Mouse (Mus musculus): ENCODE results near the gene Pgam1. TPM values are rescaled to one million over a fixed set of nuclear protein-coding genes. Genes with fewer than 3 reads are reported as not detected.

Pgam1 gene
- polyA plus RNA-seq, 1 experiment: 736 TPM

DNA sequence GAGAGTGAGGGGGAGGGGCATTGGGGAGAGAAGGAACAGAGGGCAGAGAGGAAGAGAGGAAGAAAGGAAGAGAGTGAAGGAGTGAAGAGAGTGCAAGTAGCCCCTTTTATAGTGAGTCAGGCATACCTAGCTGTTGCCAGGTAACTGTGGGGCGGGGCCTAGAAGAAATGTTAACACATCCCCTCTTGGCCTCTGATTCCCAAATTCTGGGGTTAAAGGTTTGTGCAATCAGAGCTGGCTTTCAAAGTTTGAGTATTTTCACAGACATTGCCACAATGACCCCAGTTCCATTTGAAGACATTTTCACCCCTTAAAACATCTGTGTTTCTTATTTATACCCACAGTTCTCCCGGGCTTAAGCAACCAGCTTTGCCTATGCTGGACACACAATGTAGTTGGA, 6.5 kb upstream of the Pgam1 start:
- no peak overlapping the region for H3K4me3 ChIP-seq (ENCODE audit: insufficient read depth, poor library complexity, severe bottlenecking)
- TF ChIP-seq CTCF (IDR thresholded peaks at IDR 0.05; ENCODE audit: control insufficient read depth, insufficient read depth, insufficient read length): no peak
- no peak for TF ChIP-seq USF1 (IDR thresholded peaks at IDR 0.05; ENCODE audit: low read depth)
- no peak for TF ChIP-seq MYOG (IDR thresholded peaks at IDR 0.05; ENCODE audit: control insufficient read depth, extremely low read depth, insufficient read length)
- TF ChIP-seq CEBPB (IDR thresholded peaks at IDR 0.05; ENCODE audit: low read depth): no peak
- TF ChIP-seq MYOD1 (IDR thresholded peaks at IDR 0.05; ENCODE audit: control insufficient read depth, insufficient read length, low read depth): no peak
- no peak for TF ChIP-seq FOSL1 (IDR thresholded peaks at IDR 0.05; ENCODE audit: insufficient read depth, low read length, poor library complexity, severe bottlenecking)
- no peak for TF ChIP-seq MAX (IDR thresholded peaks at IDR 0.05)
- H3K79me3 ChIP-seq (ENCODE audit: low read depth): no peaks in the 10 kb centered on the region
- H3K36me3 ChIP-seq (ENCODE audit: control insufficient read depth, insufficient read depth): no peaks in the 10 kb centered on the region
- H3ac ChIP-seq (ENCODE audit: control insufficient read depth, insufficient read length, low read depth): no peak overlapping the region
- no peaks in the 10 kb centered on the region for H3K27me3 ChIP-seq (ENCODE audit: control insufficient read depth, insufficient read depth, insufficient read length)
- H3K79me2 ChIP-seq (ENCODE audit: control insufficient read depth, insufficient read depth): no peaks in the 10 kb centered on the region

DNA sequence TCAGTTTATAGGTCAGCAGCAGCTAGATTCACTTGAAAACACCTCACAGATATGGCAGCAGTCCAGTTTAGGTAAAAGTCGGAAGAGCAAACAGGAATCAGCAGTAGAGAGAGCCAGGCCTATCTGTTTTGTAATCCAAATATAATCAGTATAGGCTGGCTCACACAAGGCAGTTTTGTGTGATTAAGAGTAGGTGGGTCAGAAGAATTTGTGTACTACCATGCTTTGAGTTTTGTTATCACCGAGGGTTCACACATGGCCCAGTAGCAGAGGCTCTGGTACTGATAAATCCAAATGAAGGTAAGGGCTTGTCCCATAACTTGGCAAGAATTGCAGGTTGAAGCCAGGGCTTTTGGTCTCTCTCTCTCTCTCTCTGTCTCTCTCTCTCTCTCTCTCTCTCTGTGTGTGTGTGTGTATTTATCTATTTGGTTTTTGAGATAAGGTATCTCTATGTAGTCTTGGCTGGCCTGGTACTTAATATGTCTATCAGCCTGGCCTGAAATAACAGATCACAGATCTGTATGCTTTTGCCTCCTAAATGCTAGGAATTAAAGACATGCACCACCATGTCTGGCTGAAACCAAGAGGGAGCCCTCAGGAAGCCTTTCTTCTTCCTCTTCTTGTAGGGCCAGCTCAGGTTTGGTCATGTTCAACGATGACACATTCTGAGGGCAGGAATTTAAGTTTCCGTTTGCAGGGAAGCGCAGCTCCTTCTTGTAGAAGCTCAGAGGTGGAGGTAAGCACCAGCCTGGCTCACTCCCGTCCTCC, 5.2 kb upstream of the Pgam1 start:
- TF ChIP-seq CTCF (IDR thresholded peaks at IDR 0.05; ENCODE audit: control insufficient read depth, insufficient read depth, insufficient read length): no peak
- H3K36me3 ChIP-seq (ENCODE audit: control insufficient read depth, insufficient read depth): no peaks in the 10 kb centered on the region
- H3K4me3 ChIP-seq (ENCODE audit: insufficient read depth, poor library complexity, severe bottlenecking): no peak overlapping the region
- H3ac ChIP-seq (ENCODE audit: control insufficient read depth, insufficient read length, low read depth): no peak overlapping the region
- H3K79me2 ChIP-seq (ENCODE audit: control insufficient read depth, insufficient read depth): no peaks in the 10 kb centered on the region
- no peaks in the 10 kb centered on the region for H3K79me3 ChIP-seq (ENCODE audit: low read depth)
- H3K27me3 ChIP-seq (ENCODE audit: control insufficient read depth, insufficient read depth, insufficient read length): no peaks in the 10 kb centered on the region

DNA sequence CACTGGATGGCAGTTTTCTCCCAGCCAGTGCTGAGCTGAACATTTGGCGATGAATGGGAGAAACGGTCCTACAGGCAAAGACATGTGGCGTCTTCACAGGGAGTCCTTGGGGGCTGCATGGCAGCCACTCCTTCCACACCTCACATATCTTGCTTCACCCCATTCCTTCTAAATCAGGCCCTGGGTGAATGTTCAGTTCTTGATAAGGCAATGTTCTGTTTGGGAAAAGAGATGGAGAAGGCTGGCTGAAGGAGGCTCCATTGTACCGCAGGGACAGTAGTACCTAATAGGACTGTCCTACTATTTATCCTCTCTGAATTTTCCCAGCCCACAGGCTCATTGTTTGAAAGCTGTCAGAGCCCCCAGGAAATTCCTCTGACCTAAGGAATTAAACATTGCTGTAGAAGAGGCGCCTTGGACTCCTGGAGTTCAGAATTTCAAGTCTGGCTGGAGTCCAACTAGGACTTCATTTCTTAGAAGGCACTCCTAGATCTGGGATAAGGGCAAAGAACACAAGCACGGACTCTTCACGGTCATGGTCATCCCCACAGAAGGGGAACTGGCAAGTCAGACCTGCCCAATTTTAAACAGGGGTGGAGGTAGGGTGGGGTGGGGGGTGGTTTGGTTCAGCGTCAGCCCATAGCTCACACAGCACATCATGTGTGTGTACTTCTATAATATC, 4.5 kb upstream of the Pgam1 start:
- TF ChIP-seq USF1 (IDR thresholded peaks at IDR 0.05; ENCODE audit: low read depth): no peak
- TF ChIP-seq MAX (IDR thresholded peaks at IDR 0.05): no peak
- TF ChIP-seq FOSL1 (IDR thresholded peaks at IDR 0.05; ENCODE audit: insufficient read depth, low read length, poor library complexity, severe bottlenecking): no peak
- Histone ChIP-seq H3K4me3 (ENCODE audit: insufficient read depth, poor library complexity, severe bottlenecking) (no peak overlapping the region), H3K79me2 (ENCODE audit: control insufficient read depth, insufficient read depth) (peaks cover 5% of the 10 kb centered on the region), H3ac (ENCODE audit: control insufficient read depth, insufficient read length, low read depth) (no peak overlapping the region), H3K79me3 (ENCODE audit: low read depth) (peaks cover 3% of the 10 kb centered on the region), H3K27me3 (ENCODE audit: control insufficient read depth, insufficient read depth, insufficient read length) (no peaks in the 10 kb centered on the region), H3K36me3 (ENCODE audit: control insufficient read depth, insufficient read depth) (no peaks in the 10 kb centered on the region)

DNA sequence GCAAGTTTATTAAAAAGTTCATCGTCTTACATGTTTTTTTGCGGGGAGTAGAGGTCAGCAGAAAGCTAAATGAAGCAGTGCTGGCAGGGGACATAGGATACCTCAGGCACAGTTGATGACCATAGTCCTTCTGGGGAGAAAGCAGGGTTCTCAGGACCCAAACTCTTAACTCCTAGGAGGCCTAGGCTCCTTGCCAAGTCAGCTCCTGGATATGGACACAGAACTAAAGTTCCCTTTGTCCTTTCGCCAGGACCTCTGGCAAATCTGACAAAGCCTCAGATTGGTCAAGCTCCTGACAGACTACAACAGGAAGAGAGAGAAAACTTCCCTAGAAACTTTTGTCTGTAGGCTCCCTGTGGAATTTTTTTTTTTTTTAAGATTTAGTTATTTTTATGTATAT, 3.0 kb upstream of the Pgam1 start:
- no peak overlapping the region for H3ac ChIP-seq (ENCODE audit: control insufficient read depth, insufficient read length, low read depth)
- H3K4me3 ChIP-seq (ENCODE audit: insufficient read depth, poor library complexity, severe bottlenecking): no peak overlapping the region
- H3K79me3 ChIP-seq (ENCODE audit: low read depth): peaks cover 18% of the 10 kb centered on the region
- TF ChIP-seq MYOD1 (IDR thresholded peaks at IDR 0.05; ENCODE audit: control insufficient read depth, insufficient read length, low read depth) (no peak), FOSL1 (IDR thresholded peaks at IDR 0.05; ENCODE audit: insufficient read depth, low read length, poor library complexity, severe bottlenecking) (no peak), CTCF (IDR thresholded peaks at IDR 0.05; ENCODE audit: control insufficient read depth, insufficient read depth, insufficient read length) (no peak), MYOG (IDR thresholded peaks at IDR 0.05; ENCODE audit: control insufficient read depth, extremely low read depth, insufficient read length) (no peak), CEBPB (IDR thresholded peaks at IDR 0.05; ENCODE audit: low read depth) (no peak), USF1 (IDR thresholded peaks at IDR 0.05; ENCODE audit: low read depth) (no peak), MAX (IDR thresholded peaks at IDR 0.05) (no peak)
- no peaks in the 10 kb centered on the region for H3K27me3 ChIP-seq (ENCODE audit: control insufficient read depth, insufficient read depth, insufficient read length)
- H3K79me2 ChIP-seq (ENCODE audit: control insufficient read depth, insufficient read depth): peaks cover 20% of the 10 kb centered on the region
- peaks cover 6% of the 10 kb centered on the region for H3K36me3 ChIP-seq (ENCODE audit: control insufficient read depth, insufficient read depth)

DNA sequence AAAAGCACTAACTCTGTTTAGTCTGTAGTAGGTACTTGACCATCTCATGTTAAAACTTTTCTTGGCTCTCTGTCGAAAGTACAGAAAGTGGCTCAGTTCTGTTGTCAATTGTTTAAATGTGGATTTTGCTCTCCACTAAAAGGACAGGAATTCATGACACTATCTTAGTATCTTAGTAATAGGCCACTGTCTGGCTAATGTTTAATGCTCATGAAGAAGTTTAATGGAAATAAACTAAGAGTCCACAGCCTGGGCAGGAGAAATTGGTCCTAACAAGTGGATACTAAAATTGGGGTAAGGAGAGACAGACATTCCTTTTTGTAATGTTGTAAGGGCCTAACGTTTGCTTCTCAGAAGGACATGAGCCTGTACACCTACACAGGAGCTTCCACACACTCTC, 1.3 kb upstream of the Pgam1 start:
- TF ChIP-seq USF1 (IDR thresholded peaks at IDR 0.05; ENCODE audit: low read depth) (no peak), CEBPB (IDR thresholded peaks at IDR 0.05; ENCODE audit: low read depth) (no peak), MAX (IDR thresholded peaks at IDR 0.05) (no peak), FOSL1 (IDR thresholded peaks at IDR 0.05; ENCODE audit: insufficient read depth, low read length, poor library complexity, severe bottlenecking) (no peak)
- Histone ChIP-seq H3K79me3 (ENCODE audit: low read depth) (peaks cover 35% of the 10 kb centered on the region), H3K79me2 (ENCODE audit: control insufficient read depth, insufficient read depth) (peaks cover 36% of the 10 kb centered on the region), H3K27me3 (ENCODE audit: control insufficient read depth, insufficient read depth, insufficient read length) (no peaks in the 10 kb centered on the region), H3K4me3 (ENCODE audit: insufficient read depth, poor library complexity, severe bottlenecking) (no peak overlapping the region), H3ac (ENCODE audit: control insufficient read depth, insufficient read length, low read depth) (no peak overlapping the region), H3K36me3 (ENCODE audit: control insufficient read depth, insufficient read depth) (peaks cover 21% of the 10 kb centered on the region)

All from C2C12 (cell line).